Mouse (Mus musculus) hematopoietic multipotent progenitor cell, adult 10-12 weeks (in vitro differentiated cells): ENCODE measurements around the gene Eci2. TPM values are rescaled to one million over a fixed set of nuclear protein-coding genes. Genes with fewer than 3 reads are reported as not detected.

ENCODE experiments used
- polyA plus RNA-seq: library from polyadenylated mRNA; stranded (reverse); fragments of >175 nt; gene quantifications from 2 replicates; pipeline ENCODE4 v1.2.3, GENCODE M21; 2012; ENCODE audit warnings: low replicate concordance

Gene Eci2
- 3.9 and 10.7 TPM in 2 replicates for polyA plus RNA-seq

DNA sequence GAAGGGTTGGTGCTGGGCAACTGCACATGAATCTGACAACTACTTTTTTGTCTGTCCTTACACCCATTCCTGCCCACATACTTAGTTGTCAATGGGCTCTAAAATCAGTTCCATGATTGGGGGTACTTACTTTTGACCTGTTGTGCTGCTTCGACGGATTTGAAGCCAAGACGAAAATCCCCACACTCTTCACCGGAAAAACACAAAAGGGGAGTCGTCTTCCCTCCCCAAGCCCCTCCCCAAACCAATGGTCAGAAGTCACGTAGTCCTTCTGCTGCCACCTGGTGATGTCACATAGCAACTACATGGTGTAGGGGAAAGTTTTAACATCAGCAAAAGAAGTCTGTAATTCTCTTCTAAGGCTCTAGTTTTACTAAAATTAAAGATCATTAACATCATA, at the start of gene Eci2:
TSS of gene Eci2 (minus strand) at position 218 of the 400 bp plus-strand sequence.

DNA sequence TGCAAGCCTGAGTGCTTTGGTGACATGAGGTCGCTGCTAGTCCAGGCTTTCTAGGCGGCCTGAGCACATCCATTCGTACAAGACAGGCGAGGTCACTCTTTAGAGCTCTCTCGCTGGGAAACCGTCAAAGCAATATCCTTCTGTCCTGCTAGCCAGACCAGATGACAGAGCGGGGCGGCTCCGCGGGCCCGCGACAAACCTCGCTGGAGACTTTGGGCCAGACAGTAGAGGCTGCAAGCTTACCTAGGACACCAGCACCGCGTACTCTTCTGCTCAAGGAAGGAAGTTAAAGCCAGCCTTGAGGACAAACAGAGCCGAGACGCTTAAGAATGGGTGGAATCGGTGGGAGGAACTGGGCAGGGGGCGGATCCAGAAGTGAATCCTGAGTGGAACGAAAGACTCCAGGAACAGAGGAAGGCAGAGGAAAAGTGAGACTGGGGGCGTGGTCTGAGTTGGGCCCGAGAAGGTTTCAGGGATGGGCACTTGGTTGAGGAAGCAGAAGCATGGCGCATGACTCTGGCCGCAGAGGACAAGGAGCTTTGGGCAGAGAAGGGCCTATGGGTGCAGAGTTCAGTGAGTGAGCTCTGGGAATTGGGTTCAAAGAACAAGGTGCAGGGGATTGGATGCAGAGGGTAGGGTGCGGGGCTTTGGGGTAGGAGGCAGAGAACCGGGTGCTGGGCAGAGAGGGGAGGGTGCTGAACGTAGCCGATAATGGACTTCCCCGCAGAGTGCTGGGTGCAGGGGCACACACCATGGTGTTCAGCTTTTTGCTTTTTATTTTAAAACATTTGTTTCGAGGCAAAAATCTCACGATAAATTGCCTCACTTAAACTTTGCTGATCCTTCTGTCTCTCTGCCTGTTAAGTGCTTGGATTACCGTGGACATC, 63.1 kb downstream of the Eci2 start, which contains the start of gene Eci3:
TSS of gene Eci3 (minus strand) at position 300 of the 887 bp plus-strand sequence.

Other genes with a start within 250 kb of the Eci2 start
- 21.3 and 32.9 TPM in 2 replicates for gene Prpf4b, start 151.8 kb downstream of the Eci2 start, polyA plus RNA-seq
- gene Fam217a, start 102.8 kb downstream of the Eci2 start, polyA plus RNA-seq, result 0.12 TPM in 1 of 2 replicates, not detected in the other
- gene 4933417A18Rik, start 102.7 kb downstream of the Eci2 start, polyA plus RNA-seq, result not detected in 2 replicates
- gene Eci3, start 63.3 kb downstream of the Eci2 start, polyA plus RNA-seq, result not detected in 2 replicates